Mouse (Mus musculus): ENCODE results near the gene Aldh3b2.

DNA sequence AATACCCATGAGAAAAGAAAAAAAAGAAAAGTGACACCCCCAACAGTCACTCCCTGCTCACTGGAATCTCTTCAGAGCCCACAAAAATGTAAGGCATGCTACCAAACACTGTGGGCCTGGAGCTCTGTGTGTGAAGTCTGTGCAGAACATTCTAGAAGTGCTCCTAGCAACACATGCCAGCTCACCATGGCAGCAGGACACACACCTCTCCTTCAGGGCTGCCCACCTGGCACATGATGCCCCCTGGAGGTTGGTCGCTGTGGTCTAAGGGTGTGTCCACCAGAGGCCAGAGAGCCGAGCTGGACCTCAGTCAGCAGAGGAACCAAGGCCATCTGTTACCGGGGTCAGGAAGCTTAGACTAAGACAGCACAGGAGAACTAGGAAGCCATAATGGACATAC is 45.8 kb upstream of the Aldh3b2 start:
- TF ChIP-seq EP300 (IDR thresholded peaks at IDR 0.05; ENCODE audit: insufficient read depth, low read depth, low read length) (no peak), POLR2A (IDR thresholded peaks at IDR 0.05; ENCODE audit: insufficient read depth, low read length) (no peak)
